Mouse (Mus musculus) MEL (cell line): ENCODE measurements around the gene Kcnh6. TPM values are rescaled to one million over a fixed set of nuclear protein-coding genes. Genes with fewer than 3 reads are reported as not detected.

Experiments used
- DNase-seq: peaks from one replicate; pipeline ENCODE4 v3.0.0; 2011; ENCODE audit warnings: low read depth, low spot score
- H3K27ac ChIP-seq: 2 replicates; pipeline ENCODE4 v1.5.1; 2012; ENCODE audit warnings: low read depth, mild to moderate bottlenecking, control low read depth, low read length, moderate library complexity; ENCODE audit not compliant: control insufficient read depth
- H3K27me3 ChIP-seq, 2 experiments: fragments of 150-350 bp in 1 of 2; sonication (generic) in 1 of 2; 2 replicates each; pipeline ENCODE4 v1.6.1; 2012; ENCODE audit warnings: low read length in 2 of 2, mild to moderate bottlenecking in 2 of 2, improper control_type of control experiment in 1 of 2, moderate library complexity in 1 of 2; ENCODE audit not compliant: insufficient read depth in 2 of 2, control insufficient read depth in 1 of 2
- H3K36me3 ChIP-seq, 2 experiments: 2 replicates each; pipeline ENCODE4 v1.6.1; 2012 to 2014; ENCODE audit warnings: low read length in 2 of 2, improper control_type of control experiment in 1 of 2, inconsistent platforms in 1 of 2, mild to moderate bottlenecking in 1 of 2; ENCODE audit not compliant: insufficient read depth in 2 of 2, control insufficient read depth in 1 of 2
- H3K4me1 ChIP-seq, 2 experiments: fragments of 150-350 bp in 1 of 2; sonication (generic) in 1 of 2; 2 replicates each; pipeline ENCODE4 v1.6.1; 2012; ENCODE audit warnings: low read length in 2 of 2, improper control_type of control experiment in 1 of 2, mild to moderate bottlenecking in 1 of 2; ENCODE audit not compliant: insufficient read depth in 2 of 2, control insufficient read depth in 1 of 2
- H3K4me3 ChIP-seq, 2 experiments: fragments of 150-350 bp in 1 of 2; sonication (generic) in 1 of 2; 2 replicates each; pipeline ENCODE4 v1.5.1; 2012; ENCODE audit warnings: low read depth in 2 of 2, low read length in 2 of 2, mild to moderate bottlenecking in 2 of 2, moderate library complexity in 2 of 2, control low read depth in 1 of 2, improper control_type of control experiment in 1 of 2; ENCODE audit not compliant: control insufficient read depth in 1 of 2, insufficient read depth in 1 of 2
- H3K79me2 ChIP-seq: 2 replicates; pipeline ENCODE4 v1.6.1; 2012; ENCODE audit warnings: mild to moderate bottlenecking, low read length, moderate library complexity; ENCODE audit not compliant: control insufficient read depth, poor library complexity, insufficient read depth
- H3K9ac ChIP-seq: 2 replicates; pipeline ENCODE4 v1.6.1; 2012; ENCODE audit warnings: low read depth, mild to moderate bottlenecking, control low read depth, low read length, moderate library complexity; ENCODE audit not compliant: control insufficient read depth, poor library complexity, severe bottlenecking
- H3K9me3 ChIP-seq: fragments of 150-350 bp; sonication (generic); replicated peaks from 2 replicates; pipeline ENCODE4 v1.6.1; 2012; ENCODE audit warnings: mild to moderate bottlenecking, low read length, improper control_type of control experiment, moderate library complexity; ENCODE audit not compliant: insufficient read depth
- BHLHE40 ChIP-seq: IDR thresholded peaks from 2 replicates; pipeline ENCODE4 v1.6.1; 2012; ENCODE audit warnings: low read depth, mild to moderate bottlenecking, inconsistent platforms, low read length, improper control_type of control experiment, borderline replicate concordance
- ELF1 ChIP-seq: IDR thresholded peaks from 2 replicates; pipeline ENCODE4 v1.6.1; 2014; ENCODE audit warnings: low read depth, mild to moderate bottlenecking, inconsistent platforms, low read length, improper control_type of control experiment, moderate library complexity
- GABPA ChIP-seq: IDR thresholded peaks from 2 replicates; pipeline ENCODE4 v1.6.1; 2012; ENCODE audit warnings: low read depth, mild to moderate bottlenecking, inconsistent platforms, low read length, improper control_type of control experiment, moderate library complexity
- KAT2A ChIP-seq: conservative IDR thresholded peaks from 2 replicates; pipeline ENCODE4 v1.6.1; 2012; ENCODE audit warnings: low read depth, low read length, improper control_type of control experiment, inconsistent platforms
- MAX ChIP-seq: IDR thresholded peaks from 2 replicates; pipeline ENCODE4 v1.6.1; 2011; ENCODE audit warnings: low read length, improper control_type of control experiment
- MEF2A ChIP-seq: IDR thresholded peaks from 2 replicates; pipeline ENCODE4 v1.6.1; 2014; ENCODE audit warnings: low read depth, mild to moderate bottlenecking, inconsistent platforms, low read length, improper control_type of control experiment; ENCODE audit not compliant: poor library complexity, insufficient replicate concordance, severe bottlenecking; ENCODE audit errors: extremely low read depth
- MXI1 ChIP-seq: IDR thresholded peaks from 2 replicates; pipeline ENCODE4 v1.6.1; 2011; ENCODE audit warnings: mild to moderate bottlenecking, low read depth, low read length, improper control_type of control experiment
- MYC ChIP-seq: IDR thresholded peaks from 2 replicates; pipeline ENCODE4 v1.6.1; 2011; ENCODE audit warnings: low read depth, mild to moderate bottlenecking, low read length, improper control_type of control experiment, moderate library complexity
- NELFE ChIP-seq: IDR thresholded peaks from 2 replicates; pipeline ENCODE4 v1.6.1; 2011; ENCODE audit warnings: low read depth, low read length, improper control_type of control experiment
- NRF1 ChIP-seq: IDR thresholded peaks from 2 replicates; pipeline ENCODE4 v1.6.1; 2014; ENCODE audit warnings: low read depth, mild to moderate bottlenecking, inconsistent platforms, low read length, improper control_type of control experiment, moderate library complexity; ENCODE audit not compliant: poor library complexity, insufficient read depth, severe bottlenecking
- POLR2A ChIP-seq, 2 experiments: IDR thresholded peaks; 2 replicates each; pipeline ENCODE4 v1.6.1; 2011 to 2012; ENCODE audit warnings: low read length in 2 of 2, mild to moderate bottlenecking in 2 of 2, control low read depth in 1 of 2, improper control_type of control experiment in 1 of 2, low read depth in 1 of 2, moderate library complexity in 1 of 2; ENCODE audit not compliant: control insufficient read depth in 1 of 2, insufficient read depth in 1 of 2, poor library complexity in 1 of 2
- POLR2AphosphoS2 ChIP-seq: IDR thresholded peaks from 2 replicates; pipeline ENCODE4 v1.6.1; 2011; ENCODE audit warnings: low read length, improper control_type of control experiment
- POLR2AphosphoS5 ChIP-seq: IDR thresholded peaks from 2 replicates; pipeline ENCODE4 v1.6.1; 2012; ENCODE audit warnings: low read depth, borderline replicate concordance, mild to moderate bottlenecking, inconsistent platforms, low read length, moderate library complexity, mixed read lengths
- RCOR1 ChIP-seq: IDR thresholded peaks from 2 replicates; pipeline ENCODE4 v1.6.1; 2012; ENCODE audit warnings: low read depth, mild to moderate bottlenecking, inconsistent platforms, low read length, improper control_type of control experiment
- SMC3 ChIP-seq: IDR thresholded peaks from 2 replicates; pipeline ENCODE4 v1.6.1; 2011; ENCODE audit warnings: low read depth, low read length, improper control_type of control experiment
- TAL1 ChIP-seq: IDR thresholded peaks from 2 replicates; pipeline ENCODE4 v1.6.1; 2012; ENCODE audit warnings: mild to moderate bottlenecking, inconsistent platforms, low read length, moderate library complexity, mixed read lengths
- TBP ChIP-seq: IDR thresholded peaks from 2 replicates; pipeline ENCODE4 v1.8.0; 2011; ENCODE audit warnings: low read depth, low read length, improper control_type of control experiment
- TCF12 ChIP-seq: IDR thresholded peaks from 2 replicates; pipeline ENCODE4 v1.6.1; 2014; ENCODE audit warnings: low read depth, mild to moderate bottlenecking, inconsistent platforms, low read length, improper control_type of control experiment, moderate library complexity
- UBTF ChIP-seq: IDR thresholded peaks from 2 replicates; pipeline ENCODE4 v1.6.1; 2012; ENCODE audit warnings: low read depth, mild to moderate bottlenecking, inconsistent platforms, low read length, improper control_type of control experiment, moderate library complexity, borderline replicate concordance; ENCODE audit not compliant: insufficient read depth
- USF1 ChIP-seq: IDR thresholded peaks from 2 replicates; pipeline ENCODE4 v1.6.1; 2014; ENCODE audit warnings: low read depth, mild to moderate bottlenecking, inconsistent platforms, low read length, improper control_type of control experiment, moderate library complexity
- polyA plus RNA-seq, 2 experiments: library from polyadenylated mRNA; stranded (reverse) in 1 of 2; unstranded in 1 of 2; fragments of >175 nt in 1 of 2; fragments of >200 nt in 1 of 2; gene quantifications; 2 replicates each; pipeline versions ENCODE4 v1.2.1 to v1.2.4; 2012; ENCODE audit warnings: low replicate concordance in 2 of 2, low read depth in 1 of 2; ENCODE audit not compliant: insufficient read length in 2 of 2, insufficient read depth in 1 of 2, missing spikeins in 1 of 2
- total RNA-seq: library from RNA; depleted of rRNA; stranded (reverse); fragments of 300-350 nt; gene quantifications from 2 replicates; pipeline ENCODE4 v1.2.3, GENCODE M21; 2012

The Kcnh6 gene
- total and polyA plus RNA-seq, 3 experiments = 0.04 to 0.07 TPM; not detected in 1

DNA sequence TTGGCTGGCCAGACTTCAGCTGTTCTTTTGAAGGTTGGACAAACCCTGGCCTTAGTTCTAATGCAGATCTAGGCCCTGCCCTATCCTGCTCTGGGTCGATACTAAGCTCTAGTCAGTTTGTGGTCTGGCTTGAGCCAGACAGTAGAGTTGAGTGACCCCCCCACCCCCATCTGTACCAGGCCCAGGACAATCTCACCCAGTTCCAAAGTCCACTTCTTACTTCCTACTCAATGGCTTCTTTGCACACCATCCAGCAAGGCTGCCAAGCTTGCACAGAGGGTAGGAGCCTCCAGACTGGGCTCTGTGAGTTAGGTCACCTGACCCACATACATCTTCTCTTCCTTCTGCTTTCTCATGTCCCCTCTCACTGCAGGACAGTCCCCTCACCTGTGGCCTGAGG lies 3.3 kb upstream of the Kcnh6 start (continued):
- no peak for TF ChIP-seq UBTF

- TF ChIP-seq NRF1 (no peak), RCOR1 (no peak), ELF1 (no peak), MXI1 (no peak), MAX (no peak)
- TF ChIP-seq, all 39 proteins: peak for 0
- peaks cover 0 to 11% of the 10 kb centered on the region in 2 experiments; a peak in 3 of 4 replicates for H3K27me3 ChIP-seq
These were observed 2.0 kb upstream of the Kcnh6 start for GRCm38 (mm10) chr11:106005970-106006369.

DNA sequence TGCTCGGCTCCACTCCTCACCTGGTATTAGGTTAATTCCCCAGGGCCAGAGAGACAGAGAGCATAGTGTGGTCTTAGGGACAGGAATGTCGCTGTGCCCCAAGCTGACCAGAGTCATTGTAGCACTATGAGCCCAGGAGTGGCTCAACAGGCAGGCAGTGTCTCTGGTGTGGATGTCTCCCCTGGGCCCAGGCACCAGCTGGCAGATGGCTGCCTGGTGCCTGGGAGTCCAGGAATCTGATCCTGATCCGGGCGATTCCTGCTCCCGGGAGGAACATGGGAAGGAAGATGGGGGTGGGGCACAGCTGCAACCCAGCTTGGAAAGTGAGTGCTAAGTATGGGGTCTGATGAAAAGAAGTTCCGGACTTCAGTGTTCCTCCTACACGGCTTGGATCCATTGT lies 4.8 kb downstream of the Kcnh6 start:
- Histone ChIP-seq H3K9ac (no peak overlapping the region), H3K4me3 (no peak overlapping the region), H3K36me3 (no peaks in the 10 kb centered on the region), H3K27me3 (peaks cover 14 to 37% of the 10 kb centered on the region in 2 experiments), H3K4me1 (0 out of 4 replicates have a peak, but pooled peaks cover 0 to 3% of the 10 kb centered on the region in 2 experiments), H3K27ac (no peak overlapping the region), H3K9me3 (no peaks in the 10 kb centered on the region), H3K79me2 (no peaks in the 10 kb centered on the region)
- no peak for DNase-seq
- TF ChIP-seq USF1 = no peak
- no peak for TF ChIP-seq SMC3
- no peak for TF ChIP-seq TCF12
- no peak for TF ChIP-seq POLR2AphosphoS2
- no peak for TF ChIP-seq RCOR1
- TF ChIP-seq NELFE = no peak
- TF ChIP-seq POLR2AphosphoS5 = no peak
- no peak for TF ChIP-seq MEF2A
- no peak for TF ChIP-seq TAL1
- TF ChIP-seq TBP = no peak
- TF ChIP-seq NRF1 = no peak
- no peak for TF ChIP-seq UBTF
- no peak for TF ChIP-seq MAX
- TF ChIP-seq KAT2A = no peak
- TF ChIP-seq POLR2A (IDR thresholded peaks at IDR 0.05; ENCODE audit: control insufficient read depth in 1 of 2, insufficient read depth in 1 of 2, low read depth in 1 of 2, low read length in 2 of 2, poor library complexity in 1 of 2) = no peak
- TF ChIP-seq BHLHE40 = no peak
- no peak for TF ChIP-seq MYC
- TF ChIP-seq GABPA = no peak

More at GRCm38 (mm10) chr11:106005970-106006369, 2.0 kb upstream of the Kcnh6 start:
- no peaks in the 10 kb centered on the region for H3K36me3 ChIP-seq
- H3K9me3 ChIP-seq = no peaks in the 10 kb centered on the region
- 0 out of 4 replicates have a peak, but pooled peaks cover 0 to 6% of the 10 kb centered on the region in 2 experiments for H3K4me1 ChIP-seq
- H3K27ac ChIP-seq = no peak overlapping the region
- H3K4me3 ChIP-seq = no peak overlapping the region
- no peak for DNase-seq
- no peak overlapping the region for H3K9ac ChIP-seq
- H3K79me2 ChIP-seq = no peaks in the 10 kb centered on the region
